Mouse (Mus musculus) thymus, adult 2 months (tissue): ENCODE results near the gene Exoc2.

Experiments
- CTCF ChIP-seq: fragments of 200-500 bp; IDR thresholded peaks from 2 replicates; pipeline ENCODE4 v1.5.1; 2012; ENCODE audit warnings: mild to moderate bottlenecking, control low read depth, low read length, moderate library complexity, borderline replicate concordance; ENCODE audit not compliant: control insufficient read depth, poor library complexity, insufficient read depth; ENCODE audit errors: extremely low read depth
- POLR2A ChIP-seq: fragments of 200-500 bp; IDR thresholded peaks from 2 replicates; pipeline ENCODE4 v1.6.1; 2012; ENCODE audit warnings: mild to moderate bottlenecking, low read length, control low read depth, moderate library complexity; ENCODE audit not compliant: control insufficient read depth, poor library complexity, insufficient read depth; ENCODE audit errors: extremely low read depth

DNA sequence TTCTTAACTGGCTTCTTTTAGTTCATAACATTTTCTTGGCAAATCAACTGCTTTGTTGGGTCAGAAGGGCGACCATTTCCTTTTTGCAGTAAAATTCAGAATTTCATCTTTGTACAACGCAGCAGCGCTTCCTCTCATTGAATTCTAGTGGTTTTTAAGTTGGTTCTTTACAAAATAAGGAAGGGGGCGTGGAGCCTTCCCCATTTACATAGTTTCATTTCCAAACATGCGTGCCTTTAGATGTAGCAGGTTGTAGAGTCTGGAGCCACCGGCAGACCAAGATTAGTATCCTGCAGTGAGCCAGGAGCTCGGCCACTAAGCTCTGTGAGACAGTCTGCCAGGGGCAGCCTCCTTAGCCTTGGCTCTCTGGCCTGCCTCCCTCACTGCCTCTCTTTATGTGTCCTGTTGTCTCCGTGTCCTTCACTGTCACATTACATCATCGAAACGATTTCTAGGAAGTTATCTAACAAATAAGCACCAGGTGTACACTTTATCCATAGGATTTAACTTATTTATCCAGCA lies 13.1 kb upstream of the Exoc2 start:
- TF ChIP-seq POLR2A (no peak), CTCF (no peak)
